Mouse (Mus musculus) embryo, embryonic 10.5 days (tissue): ENCODE results near the gene Camkk2.

Source experiments
- DNase-seq: peaks from one replicate; pipeline ENCODE4 v3.0.0-alpha.2; 2015; ENCODE audit warnings: low spot score

Camkk2 gene

DNA sequence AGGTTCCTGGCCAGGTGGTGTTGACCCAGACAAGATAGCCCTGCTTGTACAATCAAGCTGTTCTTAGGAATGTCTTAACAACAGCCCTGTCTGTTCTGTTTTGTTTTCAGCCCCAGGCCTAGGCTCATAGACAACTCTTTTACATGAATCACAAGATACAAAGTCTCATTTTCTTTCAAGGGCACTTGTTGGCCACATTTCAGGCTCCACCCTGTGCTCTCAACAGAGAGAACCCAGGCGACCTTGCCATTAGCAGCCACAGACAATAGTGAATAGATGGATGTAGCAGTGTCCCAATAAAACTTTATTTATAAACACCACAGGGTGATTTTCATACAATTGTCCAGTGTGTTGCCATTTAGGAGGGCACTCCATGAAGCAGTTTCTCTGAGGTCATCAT, 2.9 kb upstream of the Camkk2 start:
- DNase-seq = no peak

DNA sequence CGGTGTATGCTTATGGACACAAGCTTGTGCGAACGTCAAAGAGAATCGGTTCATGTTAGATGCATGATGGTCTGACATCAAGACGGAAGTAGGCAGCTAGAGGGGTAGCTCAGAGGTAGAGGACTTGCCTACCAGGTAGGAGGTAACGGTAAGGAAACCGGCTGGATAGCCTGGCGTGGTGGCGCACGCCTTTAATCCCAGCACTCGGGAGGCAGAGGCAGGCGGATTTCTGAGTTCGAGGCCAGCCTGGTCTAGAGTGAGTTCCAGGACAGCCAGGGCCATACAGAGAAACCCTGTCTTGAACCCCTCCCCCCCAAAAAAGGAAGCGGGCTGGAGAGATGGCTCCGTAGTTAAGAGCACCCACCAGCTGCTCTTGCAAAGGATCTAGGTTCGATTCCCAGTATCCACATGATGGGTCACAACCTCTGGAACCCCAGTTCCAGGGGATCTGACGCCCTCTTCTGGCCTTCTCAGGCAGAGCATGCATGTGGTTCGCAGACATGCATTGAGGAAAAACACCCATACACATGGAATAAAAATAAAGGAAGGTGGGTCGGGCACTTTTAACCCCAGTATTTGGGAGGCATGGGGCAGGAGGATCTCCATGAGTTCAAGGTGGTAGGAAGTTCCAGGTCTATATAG, 1.7 kb upstream of the Camkk2 start:
- no peak for DNase-seq

DNA sequence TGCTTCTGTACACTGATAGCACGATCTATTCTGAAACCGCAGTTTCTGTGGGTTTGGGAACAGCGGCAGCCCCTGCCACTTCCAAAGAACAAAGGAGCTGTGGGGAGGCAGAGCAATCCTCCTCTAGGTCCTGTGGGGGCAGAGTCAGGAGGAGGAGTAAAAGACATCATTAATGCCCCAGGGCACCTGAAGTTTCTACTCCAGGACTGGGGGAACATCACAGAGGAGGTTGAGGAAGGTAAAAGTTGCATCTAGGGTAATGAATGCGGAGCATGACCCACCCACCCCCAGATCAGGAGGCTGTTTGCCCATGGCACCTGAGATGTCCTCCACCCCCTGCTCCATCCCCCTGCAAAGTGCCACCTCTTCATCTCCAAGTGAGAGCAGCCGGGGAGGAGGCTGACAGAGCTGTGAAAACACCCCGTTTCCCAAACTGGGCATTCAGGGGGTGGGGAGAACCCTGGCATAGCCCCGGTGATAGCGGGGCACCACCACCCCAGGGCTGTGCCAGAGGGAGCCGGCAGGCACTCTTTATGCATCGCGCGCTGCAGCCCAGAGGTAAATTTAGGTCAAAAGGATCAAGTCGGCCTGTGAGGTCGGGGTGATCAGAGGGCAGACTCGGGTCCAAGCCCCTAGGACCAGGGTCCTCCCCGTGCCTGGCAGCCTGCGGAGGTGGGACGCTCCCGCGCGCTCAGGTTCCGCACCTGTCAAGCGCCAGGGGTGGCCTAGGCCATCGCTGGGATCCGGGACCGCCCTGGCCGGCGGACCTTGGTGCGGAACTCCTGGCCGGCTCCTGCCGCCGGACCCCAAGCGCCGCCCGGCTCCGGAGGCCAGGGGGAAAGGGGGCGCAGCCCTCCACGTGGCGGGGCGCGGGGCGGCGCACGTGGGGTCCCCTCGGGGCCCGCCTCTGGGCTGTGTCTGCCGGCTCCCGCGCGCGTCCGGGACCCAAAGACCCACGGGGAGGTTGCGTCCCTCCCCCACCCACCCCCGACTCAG, 680 bp downstream of the Camkk2 start:
- DNase-seq = peak; percentile 46

DNA sequence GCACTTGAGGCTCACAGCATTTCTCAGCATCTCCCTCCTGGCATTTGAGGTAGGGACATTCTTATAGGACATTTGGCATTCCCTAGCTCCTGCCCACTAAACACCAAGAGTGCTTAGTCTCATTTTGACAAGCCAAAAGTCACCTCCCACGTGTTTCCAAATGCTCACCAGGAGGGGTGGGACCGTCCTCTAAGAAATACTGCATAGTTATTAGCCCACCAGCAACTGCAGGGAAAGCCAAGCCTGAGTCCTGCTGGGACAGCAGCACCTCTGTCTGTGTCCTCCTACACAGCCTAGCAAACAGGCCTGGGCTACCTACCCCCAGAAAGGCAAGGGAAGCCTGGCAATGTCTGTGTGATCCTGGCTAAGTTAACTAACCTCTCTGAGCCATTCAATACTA, 1.9 kb downstream of the Camkk2 start:
- DNase-seq = no peak

DNA sequence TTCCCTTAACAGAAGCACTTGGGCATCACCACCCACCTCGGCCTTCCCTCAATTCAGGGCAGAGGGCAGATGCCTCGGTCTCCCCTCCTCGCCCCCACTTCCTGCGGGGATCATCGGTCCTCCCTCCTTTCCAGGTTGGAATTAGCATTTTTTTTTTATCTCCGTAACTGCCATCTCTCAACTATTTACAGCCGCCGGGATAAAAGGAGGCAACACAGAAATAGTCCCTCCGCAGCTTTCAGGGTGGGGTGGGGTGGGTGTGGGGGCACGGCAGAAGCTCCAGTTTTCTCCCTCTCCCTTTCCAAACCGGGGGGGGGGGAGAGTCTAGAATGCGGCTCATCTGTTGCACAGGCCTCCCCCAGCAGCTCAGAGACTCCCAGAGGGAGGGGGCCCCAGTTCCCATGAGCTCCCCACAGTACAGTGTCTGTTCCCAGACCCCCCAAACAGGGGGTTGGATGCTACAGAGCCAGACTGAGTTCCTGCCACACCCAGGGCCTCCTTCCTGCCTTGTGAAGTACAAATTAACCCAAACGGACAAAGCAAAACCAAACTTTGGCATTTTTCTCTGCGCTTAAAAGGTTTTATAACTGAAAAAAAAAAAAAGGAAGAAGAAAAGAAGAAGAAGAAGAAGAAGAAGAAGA, 3.4 kb downstream of the Camkk2 start:
- no peak for DNase-seq

DNA sequence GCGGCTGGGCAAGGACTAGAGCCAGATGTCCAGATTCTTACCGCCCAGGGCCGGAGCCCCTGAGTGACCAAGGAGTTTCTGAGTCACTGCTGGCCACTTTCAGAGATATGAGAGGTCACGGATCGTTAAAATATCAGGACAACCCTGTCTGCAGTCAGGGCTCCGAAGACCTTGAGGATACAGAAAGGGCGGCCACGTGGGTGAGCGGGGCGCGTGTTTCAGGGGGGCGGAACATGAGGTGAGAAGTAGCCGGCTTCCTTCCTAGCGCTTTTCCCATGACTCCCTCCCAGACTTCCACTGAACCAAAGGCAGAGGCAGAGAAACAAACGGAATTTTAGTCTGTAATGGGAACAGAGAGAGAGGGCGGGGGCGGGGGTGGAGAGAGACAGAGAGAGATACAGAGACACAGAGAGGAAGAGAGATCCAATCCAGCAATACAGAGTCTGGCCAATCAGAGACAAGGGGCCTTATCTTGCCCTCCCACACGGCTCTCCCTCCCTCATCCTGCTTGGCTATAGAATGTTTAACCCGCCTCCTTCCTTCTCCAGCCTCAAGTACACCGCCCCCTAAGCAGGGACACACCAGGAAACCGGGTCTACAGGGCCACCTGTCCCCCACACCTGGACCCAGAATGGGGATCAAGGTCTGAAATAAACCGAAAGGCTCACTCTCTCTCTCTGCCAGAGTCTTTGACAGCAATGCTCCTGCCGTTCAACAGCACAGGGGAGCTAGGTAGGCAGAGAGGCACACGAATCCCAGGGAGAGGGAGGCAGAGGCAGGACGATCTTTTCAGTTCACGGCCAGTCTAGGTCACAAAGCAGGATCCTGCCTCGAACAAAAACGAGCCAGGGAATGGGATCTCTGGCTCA, 4.2 kb downstream of the Camkk2 start:
- no peak for DNase-seq

DNA sequence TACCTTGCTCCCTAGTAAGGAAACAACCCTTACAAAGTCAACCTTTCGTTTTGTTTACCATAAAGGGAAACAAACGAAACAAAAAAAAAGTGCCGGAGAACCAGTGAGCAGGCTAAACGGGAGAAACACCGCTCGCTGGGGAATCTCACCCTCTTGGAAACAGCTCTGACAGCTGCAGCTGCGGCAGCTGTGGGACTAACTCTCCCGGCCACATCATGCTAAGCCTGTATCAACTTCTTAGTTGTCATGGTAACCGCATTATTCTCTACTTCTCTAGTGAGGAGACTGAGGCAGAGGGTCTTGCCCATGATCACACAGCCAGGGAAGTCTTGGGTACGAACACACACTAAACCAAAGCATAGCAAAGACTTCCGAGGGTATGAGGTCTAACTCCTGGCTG, 5.5 kb downstream of the Camkk2 start:
- no peak for DNase-seq

DNA sequence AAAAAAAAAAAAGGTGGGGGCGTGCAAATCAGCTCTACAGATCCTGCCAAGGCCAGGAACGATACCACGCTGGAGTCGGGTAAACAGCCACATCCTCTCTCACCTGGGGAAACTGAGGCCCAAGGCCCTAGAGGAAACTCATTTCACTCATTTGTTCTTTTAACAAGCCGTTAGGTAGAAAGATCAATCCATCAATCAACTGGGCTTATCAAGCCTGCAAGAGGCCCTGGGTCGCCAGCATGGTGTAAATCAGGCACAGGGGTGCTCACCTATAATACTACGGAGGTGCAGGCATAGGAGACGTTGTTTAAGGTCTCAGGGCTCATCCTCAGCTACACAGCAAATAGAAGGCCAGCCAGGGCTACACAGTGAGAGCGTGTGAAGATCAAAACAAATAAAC, 7.8 kb downstream of the Camkk2 start:
- DNase-seq = no peak

DNA sequence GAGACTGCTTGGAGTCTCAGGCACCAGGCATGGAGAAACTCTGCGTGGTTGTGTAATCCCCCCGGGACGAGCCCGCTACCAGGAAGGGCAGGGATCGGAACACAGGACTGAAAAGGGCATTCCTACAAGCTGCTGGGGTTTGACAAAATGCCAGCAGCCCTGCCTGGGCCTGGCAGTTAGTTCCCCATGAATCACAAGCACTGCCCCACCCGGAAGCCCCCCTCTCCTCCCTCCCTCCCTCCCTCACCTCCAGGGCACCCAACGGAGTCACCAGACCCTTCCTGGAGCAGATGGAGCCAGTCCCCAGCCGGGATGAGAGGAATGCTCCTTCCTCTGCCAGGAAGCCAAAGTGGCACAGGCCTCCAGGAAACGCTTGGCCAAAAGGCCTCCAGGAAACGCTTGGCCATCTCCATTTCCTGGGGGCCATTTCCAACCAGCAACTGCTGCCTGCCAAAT, 8.4 kb downstream of the Camkk2 start:
- DNase-seq = no peak

DNA sequence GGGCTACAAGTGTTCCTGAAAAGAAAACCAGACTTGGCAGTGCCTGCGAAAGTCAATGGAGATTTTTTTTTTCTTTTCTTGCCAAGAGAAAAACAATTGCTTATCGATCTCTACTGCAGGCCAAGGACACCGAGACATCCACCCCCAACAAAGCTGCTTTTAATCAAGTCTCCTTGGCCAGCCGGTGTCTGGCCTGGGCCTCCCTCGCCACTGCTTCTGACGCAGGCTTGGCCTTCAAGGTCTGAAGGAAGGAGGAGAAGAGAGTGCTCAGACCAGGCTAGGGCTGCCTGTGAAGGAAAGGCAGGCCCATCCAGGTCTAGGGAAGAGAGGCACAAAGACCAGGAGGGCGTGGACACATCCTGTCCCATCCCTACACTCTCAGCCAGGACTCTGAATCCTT, 8.9 kb downstream of the Camkk2 start:
- no peak for DNase-seq

DNA sequence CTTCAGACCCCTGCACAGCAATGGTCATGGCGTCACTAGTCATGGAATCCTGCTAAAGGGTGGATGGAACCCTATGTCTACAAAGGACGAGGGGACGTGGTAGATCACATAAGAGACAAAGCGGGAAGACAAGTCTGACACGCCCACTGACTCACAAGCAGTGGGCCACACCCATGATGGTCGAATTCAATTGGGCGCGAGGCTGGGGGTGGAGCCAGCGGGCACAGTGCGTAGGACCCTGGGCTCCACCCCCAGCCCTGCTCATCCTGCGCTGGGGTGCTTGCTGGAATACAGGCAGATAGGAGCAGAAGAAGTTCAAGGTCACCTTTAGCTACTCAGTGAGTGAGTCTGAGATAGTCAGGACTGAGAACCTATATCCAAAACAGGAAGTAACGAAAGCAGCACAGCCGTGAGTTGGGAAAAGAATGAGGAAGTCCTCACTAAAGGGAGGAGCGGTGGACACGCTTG, 10.1 kb downstream of the Camkk2 start:
- no peak for DNase-seq

DNA sequence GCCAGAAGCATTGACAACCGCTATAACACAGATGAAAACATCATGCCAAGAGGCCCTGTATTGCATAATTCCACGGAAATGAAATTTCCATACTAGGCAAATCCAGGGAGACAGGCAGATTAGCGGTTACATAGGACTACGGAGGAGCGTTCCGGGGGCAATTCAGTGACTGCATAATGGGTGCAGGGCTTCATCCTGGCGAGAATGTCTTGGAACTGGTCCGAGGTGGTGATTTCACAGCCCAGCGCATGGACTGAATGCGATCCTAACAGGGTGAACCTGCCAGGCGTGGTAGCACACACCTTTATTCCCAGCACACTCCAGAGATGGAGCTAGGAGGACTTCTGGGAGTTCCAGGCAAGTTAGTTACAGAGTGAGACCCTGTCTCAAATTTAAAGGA, 11.9 kb downstream of the Camkk2 start:
- no peak for DNase-seq

DNA sequence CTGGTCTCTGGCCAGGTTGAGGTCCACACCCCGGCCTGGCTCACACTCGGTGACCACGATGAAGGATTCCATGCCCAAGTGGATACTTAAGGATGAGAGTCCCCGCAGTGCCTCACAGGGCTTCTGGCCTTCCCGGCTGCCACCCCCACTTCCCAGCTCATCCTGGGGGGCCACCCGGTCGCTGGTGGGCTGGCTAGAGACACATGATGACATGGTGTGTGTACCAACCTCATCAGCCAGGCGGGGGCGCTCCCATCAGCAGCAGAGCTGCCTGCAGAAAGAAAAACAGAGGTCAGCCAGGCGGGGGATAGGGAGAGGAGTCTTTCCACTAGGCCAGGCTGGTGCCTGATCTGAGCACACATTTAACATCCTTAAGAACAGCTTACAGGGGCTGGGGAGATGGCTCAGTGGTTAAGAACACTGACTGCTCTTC, 15.2 kb downstream of the Camkk2 start:
- DNase-seq = no peak

DNA sequence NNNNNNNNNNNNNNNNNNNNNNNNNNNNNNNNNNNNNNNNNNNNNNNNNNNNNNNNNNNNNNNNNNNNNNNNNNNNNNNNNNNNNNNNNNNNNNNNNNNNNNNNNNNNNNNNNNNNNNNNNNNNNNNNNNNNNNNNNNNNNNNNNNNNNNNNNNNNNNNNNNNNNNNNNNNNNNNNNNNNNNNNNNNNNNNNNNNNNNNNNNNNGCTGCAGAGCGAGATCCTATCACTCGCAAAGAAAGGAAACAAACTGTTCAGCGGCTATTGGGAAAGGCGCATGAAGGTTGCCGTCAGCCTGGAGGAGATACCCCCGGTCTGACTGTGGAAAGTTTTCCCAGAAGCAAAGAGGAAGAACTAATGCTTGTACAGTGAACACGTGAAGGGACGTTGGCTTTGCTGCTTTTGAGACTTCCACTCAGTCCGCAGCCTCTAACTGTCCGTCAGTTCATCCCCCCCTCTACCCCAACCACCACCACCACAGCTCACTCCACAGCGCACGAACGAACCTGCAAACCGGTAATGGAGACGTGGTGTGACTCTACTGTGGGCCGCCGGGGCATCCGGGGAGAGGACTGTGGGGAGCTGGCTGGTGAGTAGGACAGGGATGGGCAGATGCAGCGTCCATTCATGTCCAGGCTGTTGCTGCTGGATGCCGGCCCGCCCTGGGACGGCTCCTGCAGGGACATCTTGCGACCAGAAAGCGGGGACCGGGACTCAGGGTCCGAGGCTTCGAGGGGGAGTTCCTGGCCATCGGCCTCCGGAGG, 15.8 kb downstream of the Camkk2 start:
- DNase-seq = no peak

DNA sequence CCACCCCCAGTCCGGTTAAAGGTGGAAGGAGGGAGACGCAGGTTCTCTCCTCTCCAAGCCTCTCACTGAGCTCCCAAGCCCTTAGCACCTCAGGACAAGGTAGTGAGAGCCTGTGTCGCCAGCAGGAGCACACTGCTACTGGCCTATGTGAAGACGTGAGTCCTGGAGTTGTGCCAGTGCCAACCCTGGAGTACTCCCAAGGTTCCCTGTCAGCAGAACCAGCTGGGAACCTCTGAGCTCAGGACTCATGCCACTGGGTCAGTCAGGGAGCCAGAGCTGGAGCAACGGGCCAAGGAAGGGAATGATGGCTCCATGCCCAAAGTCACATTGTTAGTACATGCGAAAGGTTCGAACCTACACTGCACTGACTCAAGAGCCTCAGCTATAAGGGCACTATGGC, 22.5 kb downstream of the Camkk2 start:
- no peak for DNase-seq

DNA sequence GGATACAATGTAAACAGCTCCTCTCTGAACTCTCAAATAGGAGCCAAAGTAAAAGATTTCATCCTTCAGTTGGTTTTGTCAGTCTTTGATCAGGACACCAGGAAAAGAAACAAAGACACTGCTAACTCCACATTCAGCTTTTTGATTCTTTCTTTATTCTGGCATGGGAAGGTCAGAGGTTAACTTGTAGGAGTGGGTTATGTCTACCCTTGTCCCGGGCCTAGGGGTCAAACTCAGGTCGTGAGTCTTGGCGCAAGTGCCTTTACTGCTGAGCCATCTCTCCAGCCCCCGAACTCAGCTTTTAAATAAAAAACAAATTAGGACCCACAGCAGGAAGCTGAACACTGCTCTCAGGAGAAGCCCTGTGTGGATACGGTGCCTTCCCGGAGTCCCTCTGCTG, 23.1 kb downstream of the Camkk2 start:
- DNase-seq = no peak

DNA sequence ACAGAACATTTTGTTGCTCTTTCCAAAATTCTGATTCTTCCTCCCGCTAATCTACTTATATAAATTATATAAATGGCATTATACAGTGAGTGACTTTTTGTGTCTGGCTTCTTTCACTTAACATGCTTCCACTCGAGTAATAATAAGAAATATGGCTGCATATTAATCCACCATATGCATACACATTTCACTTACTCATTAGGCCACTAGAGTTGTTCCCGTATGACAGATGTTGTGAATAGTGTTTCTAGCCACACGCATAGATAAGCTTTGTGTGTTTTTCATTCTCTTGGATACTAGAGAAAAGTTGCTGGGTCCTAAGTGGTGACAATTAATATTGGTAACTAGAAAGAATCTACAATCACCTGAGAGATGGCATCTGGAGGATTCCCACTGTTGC, 23.6 kb downstream of the Camkk2 start:
- no peak for DNase-seq

DNA sequence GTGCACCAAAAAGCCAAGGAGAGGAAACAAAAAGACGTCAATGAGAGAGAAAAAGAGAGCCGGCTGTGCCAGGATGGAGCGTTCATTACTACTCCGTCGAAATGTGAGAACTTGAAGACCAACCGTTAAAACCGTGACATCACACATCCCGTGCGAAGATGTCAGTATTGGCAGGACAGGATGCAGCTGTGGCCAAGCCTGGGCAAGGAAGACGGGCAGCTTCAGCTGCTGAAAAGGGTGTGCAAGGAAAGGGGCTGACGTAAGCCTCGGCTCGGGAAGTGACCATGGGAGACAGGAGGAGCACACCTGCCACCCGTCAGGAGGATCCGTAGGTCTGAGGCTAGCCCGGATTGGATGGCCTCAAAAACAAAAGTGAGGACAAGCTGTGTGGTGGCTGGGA, 24.7 kb downstream of the Camkk2 start:
- no peak for DNase-seq

DNA sequence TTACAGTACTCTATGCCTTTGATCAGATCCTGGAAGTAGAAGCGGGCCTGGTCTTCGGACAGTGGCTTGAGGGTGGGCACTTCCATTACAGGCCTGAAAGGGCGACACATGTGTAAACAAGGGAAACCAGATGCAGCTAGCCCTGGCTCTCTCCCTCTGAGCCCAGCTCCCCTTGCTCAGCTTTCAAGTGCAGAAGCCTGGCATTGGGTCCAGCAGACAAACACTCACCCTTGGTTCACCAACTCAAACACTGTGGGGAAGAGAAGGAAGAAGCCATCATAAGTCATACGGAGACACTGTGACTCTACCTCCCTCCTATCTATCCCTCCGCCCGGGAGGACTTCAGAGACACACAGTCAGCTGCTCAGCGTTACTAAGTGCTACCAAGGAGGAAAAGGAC, 31.3 kb downstream of the Camkk2 start:
- no peak for DNase-seq

DNA sequence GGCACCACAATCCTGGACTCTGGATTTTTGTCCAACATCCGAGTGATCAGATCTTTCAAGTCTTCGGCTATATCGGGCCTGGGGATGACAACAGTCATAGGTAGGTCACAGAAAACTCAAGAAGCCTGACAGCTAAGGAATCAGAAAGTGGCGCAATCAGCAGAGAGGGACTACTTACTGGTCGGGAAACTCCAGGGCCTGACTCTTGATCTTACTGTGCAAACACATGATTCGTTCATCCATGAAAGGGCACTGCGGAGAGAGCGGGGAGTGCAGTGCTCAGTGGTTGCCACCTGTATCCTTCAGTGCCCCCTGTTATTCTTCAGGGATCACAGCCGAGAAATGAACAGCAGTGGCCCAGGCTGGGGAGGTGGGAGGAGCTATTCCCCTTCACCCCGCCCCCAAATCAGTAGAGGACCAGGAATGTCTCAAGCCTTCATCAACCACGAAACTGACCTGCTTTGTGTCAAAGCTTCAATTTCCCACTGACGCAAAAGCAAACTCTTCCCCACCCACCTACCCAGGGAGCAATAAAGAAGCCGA, 35.3 kb downstream of the Camkk2 start:
- no peak for DNase-seq

DNA sequence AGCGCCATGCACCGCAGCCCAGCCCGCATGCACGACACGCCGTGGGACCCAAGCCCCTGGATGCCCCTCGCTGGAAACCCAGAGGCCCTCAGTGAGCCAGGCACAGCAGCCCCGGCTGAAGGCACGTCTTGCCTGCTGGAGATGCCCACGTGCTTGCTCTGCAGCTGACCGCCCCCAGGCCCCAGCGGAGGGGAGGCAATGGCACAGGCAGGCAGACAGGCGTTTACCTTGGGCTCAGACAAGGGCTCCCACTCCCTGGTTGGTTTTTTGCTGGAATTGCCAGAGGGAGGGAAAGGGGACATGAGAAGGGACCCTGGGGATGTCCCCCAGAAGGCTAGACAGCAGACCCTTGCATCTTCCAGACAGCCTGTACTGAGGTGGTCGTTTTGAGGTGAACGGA, 42.4 kb downstream of the Camkk2 start:
- DNase-seq = no peak
